Mouse (Mus musculus): ENCODE data around the gene A2ml1. TPM values are rescaled to one million over a fixed set of nuclear protein-coding genes. Genes with fewer than 3 reads are reported as not detected.

Gene A2ml1
- polyA plus RNA-seq, 1 experiment from 2014 or later: not detected

- Histone ChIP-seq H3K4me1 (replicated peaks; ENCODE audit: control insufficient read depth, insufficient read depth, low read length) (no peaks in the 10 kb centered on the region), H3K36me3 (ENCODE audit: control insufficient read depth, insufficient read depth, low read length) (no peaks in the 10 kb centered on the region), H3K27ac (ENCODE audit: low read depth, low read length) (no peak overlapping the region), H3K9ac (ENCODE audit: low read depth, low read length) (no peak overlapping the region), H3K27me3 (ENCODE audit: control insufficient read depth, insufficient read depth, low read length) (no peaks in the 10 kb centered on the region), H3K4me2 (replicated peaks; ENCODE audit: low read depth, low read length) (no peak overlapping the region), H3K9me3 (ENCODE audit: control insufficient read depth, low read length) (no peaks in the 10 kb centered on the region), H3K4me3 (ENCODE audit: low read depth, low read length) (no peak overlapping the region)
- ATAC-seq (ENCODE audit: low FRiP score) (no peak), DNase-seq (ENCODE audit: low spot score) (no peak)
- 78% methylated on average over 13 of the region's 13 CpGs for WGBS
Measured at GRCm38 (mm10) chr6:128543226-128543625, 38.2 kb downstream of the A2ml1 start.

- no peak overlapping the region for H3K4me3 ChIP-seq (ENCODE audit: low read depth, low read length)
- no peak overlapping the region for H3K4me2 ChIP-seq (replicated peaks; ENCODE audit: low read depth, low read length)
- H3K4me1 ChIP-seq (replicated peaks; ENCODE audit: control insufficient read depth, insufficient read depth, low read length): no peaks in the 10 kb centered on the region
- no peak overlapping the region for H3K27ac ChIP-seq (ENCODE audit: low read depth, low read length)
- H3K9me3 ChIP-seq (ENCODE audit: control insufficient read depth, low read length): no peaks in the 10 kb centered on the region
- 90% methylated on average over 2 of the region's 2 CpGs for WGBS
- DNase-seq (ENCODE audit: low spot score): no peak
- H3K27me3 ChIP-seq (ENCODE audit: control insufficient read depth, insufficient read depth, low read length): no peaks in the 10 kb centered on the region
- H3K36me3 ChIP-seq (ENCODE audit: control insufficient read depth, insufficient read depth, low read length): no peaks in the 10 kb centered on the region
- H3K9ac ChIP-seq (ENCODE audit: low read depth, low read length): no peak overlapping the region
- ATAC-seq (ENCODE audit: low FRiP score): no peak
Measured at GRCm38 (mm10) chr6:128535250-128535649, 46.2 kb downstream of the A2ml1 start.

DNA sequence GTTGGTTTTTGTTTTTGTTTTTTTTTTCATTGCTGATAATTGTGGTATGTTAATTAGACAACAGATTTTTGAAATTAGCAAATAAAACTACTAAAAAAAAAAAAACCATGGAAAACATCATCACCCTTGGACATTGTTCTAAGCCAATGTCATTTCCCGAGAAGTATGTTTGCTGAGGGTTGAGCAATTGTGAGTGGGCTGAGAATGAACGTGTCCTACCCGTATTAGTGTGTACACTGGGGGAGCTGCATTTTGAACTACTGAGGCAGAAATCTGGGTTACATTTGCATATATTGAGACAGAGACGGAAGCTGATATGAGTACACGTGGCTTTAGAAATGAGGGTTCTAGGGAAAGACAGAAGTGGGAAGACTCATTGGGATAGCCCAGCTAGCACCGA is 48.1 kb downstream of the A2ml1 start:
- Histone ChIP-seq H3K4me3 (ENCODE audit: low read depth, low read length) (no peak overlapping the region), H3K27me3 (ENCODE audit: control insufficient read depth, insufficient read depth, low read length) (no peaks in the 10 kb centered on the region), H3K4me1 (replicated peaks; ENCODE audit: control insufficient read depth, insufficient read depth, low read length) (no peaks in the 10 kb centered on the region), H3K27ac (ENCODE audit: low read depth, low read length) (no peak overlapping the region), H3K36me3 (ENCODE audit: control insufficient read depth, insufficient read depth, low read length) (no peaks in the 10 kb centered on the region), H3K9ac (ENCODE audit: low read depth, low read length) (no peak overlapping the region), H3K4me2 (replicated peaks; ENCODE audit: low read depth, low read length) (no peak overlapping the region), H3K9me3 (ENCODE audit: control insufficient read depth, low read length) (no peaks in the 10 kb centered on the region)
- DNase-seq (ENCODE audit: low spot score): no peak
- ATAC-seq (ENCODE audit: low FRiP score): no peak
- WGBS: 92% methylated on average over 6 of the region's 6 CpGs

GRCm38 (mm10) chr6:128532701-128533100 is 48.7 kb downstream of the A2ml1 start:
- Histone ChIP-seq H3K9ac (ENCODE audit: low read depth, low read length) (no peak overlapping the region), H3K27ac (ENCODE audit: low read depth, low read length) (no peak overlapping the region), H3K4me2 (replicated peaks; ENCODE audit: low read depth, low read length) (no peak overlapping the region), H3K4me1 (replicated peaks; ENCODE audit: control insufficient read depth, insufficient read depth, low read length) (no peaks in the 10 kb centered on the region), H3K27me3 (ENCODE audit: control insufficient read depth, insufficient read depth, low read length) (no peaks in the 10 kb centered on the region), H3K9me3 (ENCODE audit: control insufficient read depth, low read length) (no peaks in the 10 kb centered on the region), H3K36me3 (ENCODE audit: control insufficient read depth, insufficient read depth, low read length) (no peaks in the 10 kb centered on the region), H3K4me3 (ENCODE audit: low read depth, low read length) (no peak overlapping the region)
- no peak for DNase-seq (ENCODE audit: low spot score)
- WGBS: 96% methylated on average over 9 of the region's 9 CpGs
- no peak for ATAC-seq (ENCODE audit: low FRiP score)

DNA sequence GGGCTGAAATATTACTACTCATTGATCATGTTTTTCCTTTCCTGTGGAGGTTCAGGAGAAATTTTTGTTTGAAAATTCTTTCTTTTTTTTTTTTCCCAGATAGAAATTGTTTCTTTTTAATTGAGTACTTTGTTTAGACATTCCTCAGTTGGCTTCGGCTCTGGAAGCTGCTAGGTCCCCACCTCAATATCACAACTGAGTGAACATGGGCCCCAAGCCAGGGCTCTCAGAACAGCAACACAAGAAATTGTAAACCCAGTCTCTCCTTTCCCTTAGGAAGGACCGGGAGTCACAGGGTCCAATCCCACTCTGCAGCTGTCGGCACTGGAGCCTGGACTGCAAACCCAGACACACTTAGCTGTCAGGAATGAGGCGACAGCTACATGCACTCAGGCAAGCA is 52.9 kb downstream of the A2ml1 start:
- ATAC-seq (ENCODE audit: low FRiP score) (no peak), DNase-seq (ENCODE audit: low spot score) (no peak)
- H3K36me3 ChIP-seq (ENCODE audit: control insufficient read depth, insufficient read depth, low read length): no peaks in the 10 kb centered on the region
- no peaks in the 10 kb centered on the region for H3K4me1 ChIP-seq (replicated peaks; ENCODE audit: control insufficient read depth, insufficient read depth, low read length)
- H3K27ac ChIP-seq (ENCODE audit: low read depth, low read length): no peak overlapping the region
- H3K27me3 ChIP-seq (ENCODE audit: control insufficient read depth, insufficient read depth, low read length): no peaks in the 10 kb centered on the region
- H3K4me2 ChIP-seq (replicated peaks; ENCODE audit: low read depth, low read length): no peak overlapping the region
- H3K9ac ChIP-seq (ENCODE audit: low read depth, low read length): no peak overlapping the region
- no peaks in the 10 kb centered on the region; the same call in 1 of the 2 replicates for H3K9me3 ChIP-seq (ENCODE audit: control insufficient read depth, low read length)
- WGBS: 75% methylated on average over 4 of the region's 4 CpGs
- H3K4me3 ChIP-seq (ENCODE audit: low read depth, low read length): no peak overlapping the region

- ATAC-seq (ENCODE audit: low FRiP score): no peak
- DNase-seq (ENCODE audit: low spot score): no peak
- WGBS: 81% methylated on average over 1 of the region's 1 CpGs
- Histone ChIP-seq H3K4me1 (replicated peaks; ENCODE audit: control insufficient read depth, insufficient read depth, low read length) (no peaks in the 10 kb centered on the region), H3K4me2 (replicated peaks; ENCODE audit: low read depth, low read length) (no peak overlapping the region), H3K9ac (ENCODE audit: low read depth, low read length) (no peak overlapping the region), H3K27me3 (ENCODE audit: control insufficient read depth, insufficient read depth, low read length) (no peaks in the 10 kb centered on the region), H3K9me3 (ENCODE audit: control insufficient read depth, low read length) (no peaks in the 10 kb centered on the region; the same call in 1 of the 2 replicates), H3K36me3 (ENCODE audit: control insufficient read depth, insufficient read depth, low read length) (no peaks in the 10 kb centered on the region), H3K4me3 (ENCODE audit: low read depth, low read length) (no peak overlapping the region), H3K27ac (ENCODE audit: low read depth, low read length) (no peak overlapping the region)
Measured at GRCm38 (mm10) chr6:128527110-128527509, 54.3 kb downstream of the A2ml1 start.

DNA sequence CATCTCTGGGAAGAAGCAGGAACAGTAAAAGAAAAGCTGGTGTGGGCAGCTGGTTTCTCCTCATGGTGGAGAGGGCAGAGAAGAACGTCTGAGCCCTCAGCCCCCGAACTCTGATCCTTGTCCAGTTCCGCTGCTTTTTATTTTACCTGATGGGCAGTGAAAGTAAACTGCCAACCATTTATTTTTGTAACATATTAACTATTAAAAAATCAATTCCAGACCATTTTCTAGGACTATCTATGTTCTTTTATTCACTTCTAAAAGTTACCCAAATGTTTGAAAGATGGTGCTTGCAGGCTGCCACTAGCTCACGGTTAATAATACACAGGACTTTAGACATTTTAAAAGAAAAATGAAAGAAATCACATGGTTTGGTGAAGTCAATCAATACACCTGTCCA is 54.8 kb downstream of the A2ml1 start, which contains the start of gene Pzp:
Pzp (minus strand) TSS at position 120 of the 400 bp plus-strand sequence.
- ATAC-seq (ENCODE audit: low FRiP score) (no peak), DNase-seq (ENCODE audit: low spot score) (no peak)
- Histone ChIP-seq H3K9ac (ENCODE audit: low read depth, low read length) (no peak within 1 kb of the TSS), H3K4me3 (ENCODE audit: low read depth, low read length) (no peak within 1 kb of the TSS), H3K4me1 (replicated peaks; ENCODE audit: control insufficient read depth, insufficient read depth, low read length) (no peaks in the 10 kb centered on the region), H3K27ac (ENCODE audit: low read depth, low read length) (no peak within 1 kb of the TSS), H3K4me2 (replicated peaks; ENCODE audit: low read depth, low read length) (no peak within 1 kb of the TSS), H3K36me3 (ENCODE audit: control insufficient read depth, insufficient read depth, low read length) (no peaks in the 10 kb centered on the region), H3K9me3 (ENCODE audit: control insufficient read depth, low read length) (no peaks in the 10 kb centered on the region; the same call in 1 of the 2 replicates), H3K27me3 (ENCODE audit: control insufficient read depth, insufficient read depth, low read length) (no peaks in the 10 kb centered on the region)
- WGBS: 89% methylated on average over 4 of the region's 4 CpGs

DNA sequence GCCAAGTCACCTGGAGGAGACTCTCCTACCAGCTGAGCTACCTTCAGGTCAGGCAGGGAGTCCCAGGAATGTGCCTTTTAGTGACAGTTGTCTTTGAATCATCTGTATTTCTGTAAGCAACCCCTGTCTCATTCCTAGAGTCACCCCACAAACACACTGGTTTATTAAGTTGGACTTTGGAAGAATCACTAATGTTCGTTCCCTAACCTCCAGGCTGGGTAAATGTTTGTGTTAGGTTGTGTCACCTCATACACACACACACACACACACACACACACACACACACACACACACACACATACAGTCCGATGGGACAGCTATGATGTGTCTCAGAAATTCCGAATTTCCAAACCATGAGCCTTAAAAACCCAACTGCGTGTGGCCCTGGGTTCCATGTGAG is 55.6 kb downstream of the A2ml1 start:
- no peak overlapping the region for H3K4me3 ChIP-seq (ENCODE audit: low read depth, low read length)
- no peaks in the 10 kb centered on the region for H3K4me1 ChIP-seq (replicated peaks; ENCODE audit: control insufficient read depth, insufficient read depth, low read length)
- no peaks in the 10 kb centered on the region for H3K27me3 ChIP-seq (ENCODE audit: control insufficient read depth, insufficient read depth, low read length)
- DNase-seq (ENCODE audit: low spot score) (no peak), ATAC-seq (ENCODE audit: low FRiP score) (no peak)
- H3K27ac ChIP-seq (ENCODE audit: low read depth, low read length): no peak overlapping the region
- 90% methylated on average over 4 of the region's 4 CpGs for WGBS
- no peaks in the 10 kb centered on the region; the same call in 1 of the 2 replicates for H3K9me3 ChIP-seq (ENCODE audit: control insufficient read depth, low read length)
- H3K4me2 ChIP-seq (replicated peaks; ENCODE audit: low read depth, low read length): no peak overlapping the region
- no peak overlapping the region for H3K9ac ChIP-seq (ENCODE audit: low read depth, low read length)
- no peaks in the 10 kb centered on the region for H3K36me3 ChIP-seq (ENCODE audit: control insufficient read depth, insufficient read depth, low read length)

- Histone ChIP-seq H3K36me3 (ENCODE audit: control insufficient read depth, insufficient read depth, low read length) (no peaks in the 10 kb centered on the region), H3K4me2 (replicated peaks; ENCODE audit: low read depth, low read length) (no peak overlapping the region), H3K4me3 (ENCODE audit: low read depth, low read length) (no peak overlapping the region), H3K27ac (ENCODE audit: low read depth, low read length) (no peak overlapping the region), H3K27me3 (ENCODE audit: control insufficient read depth, insufficient read depth, low read length) (no peaks in the 10 kb centered on the region), H3K9me3 (ENCODE audit: control insufficient read depth, low read length) (no peaks in the 10 kb centered on the region; the same call in 1 of the 2 replicates), H3K4me1 (replicated peaks; ENCODE audit: control insufficient read depth, insufficient read depth, low read length) (no peaks in the 10 kb centered on the region), H3K9ac (ENCODE audit: low read depth, low read length) (no peak overlapping the region)
- 93% methylated on average over 3 of the region's 3 CpGs for WGBS
- DNase-seq (ENCODE audit: low spot score) (no peak), ATAC-seq (ENCODE audit: low FRiP score) (no peak)
Measured at GRCm38 (mm10) chr6:128523360-128523759, 58.0 kb downstream of the A2ml1 start.

Measured in hindbrain, embryonic 11.5 days (tissue).